Mouse (Mus musculus) frontal cortex, postnatal 36 days (tissue): ENCODE measurements around the gene Gulp1.

Source experiments
- DNase-seq, 2 experiments: peaks; one replicate each; pipeline ENCODE4 v3.0.0; 2022; ENCODE audit warnings: low spot score in 2 of 2

Gene Gulp1

GRCm38 (mm10) chr1:44720785-44721410 lies 169.6 kb downstream of the Gulp1 start:
- no peak for DNase-seq

- peak in 1 of 2 experiments; percentile 19 for DNase-seq
Measured at GRCm38 (mm10) chr1:44741256-44741655, 189.9 kb downstream of the Gulp1 start.

GRCm38 (mm10) chr1:44745711-44746110 lies 194.4 kb downstream of the Gulp1 start:
- peak; percentile 35 to 72 for DNase-seq

- no peak for DNase-seq
Measured at GRCm38 (mm10) chr1:44750731-44751730, 199.7 kb downstream of the Gulp1 start.

GRCm38 (mm10) chr1:44778251-44778650 lies 226.9 kb downstream of the Gulp1 start:
- DNase-seq = no peak

- no peak for DNase-seq
Measured at GRCm38 (mm10) chr1:44803594-44804372, 252.5 kb downstream of the Gulp1 start.

GRCm38 (mm10) chr1:44806368-44806767 lies 255.1 kb downstream of the Gulp1 start:
- DNase-seq = no peak

- no peak for DNase-seq
Measured at GRCm38 (mm10) chr1:44810336-44810735, 259.0 kb downstream of the Gulp1 start.

GRCm38 (mm10) chr1:44833934-44834333 lies 282.6 kb downstream of the Gulp1 start:
- no peak for DNase-seq
